Mouse (Mus musculus) spleen, postnatal 10 days (tissue): ENCODE measurements around the gene Prnp.

Experiments
- DNase-seq, 2 experiments: peaks; one replicate each; pipeline ENCODE4 v3.0.0; 2021 to 2022; ENCODE audit warnings: low spot score in 2 of 2

Prnp gene

GRCm38 (mm10) chr2:131909683-131910572, at the start of gene Prnp, which contains the start of gene Prn:
Gene Prnp (plus strand): TSS chr2:131909928.
Gene Prn (plus strand): TSS chr2:131909957.
- peak; percentile 91 to 97 for DNase-seq

GRCm38 (mm10) chr2:131862617-131863275, 47.0 kb upstream of the Prnp start:
- DNase-seq, result no peak

GRCm38 (mm10) chr2:131863472-131863871, 46.3 kb upstream of the Prnp start:
- DNase-seq, result no peak

GRCm38 (mm10) chr2:131864262-131864796, 45.4 kb upstream of the Prnp start:
- no peak for DNase-seq

GRCm38 (mm10) chr2:131866676-131867075, 43.1 kb upstream of the Prnp start:
- DNase-seq, result no peak

GRCm38 (mm10) chr2:131868983-131869382, 40.7 kb upstream of the Prnp start:
- no peak for DNase-seq

GRCm38 (mm10) chr2:131873376-131873775, 36.4 kb upstream of the Prnp start:
- DNase-seq, result no peak

- no peak for DNase-seq
These were observed 33.0 kb upstream of the Prnp start for GRCm38 (mm10) chr2:131876551-131877265.

- no peak for DNase-seq
These were observed 28.0 kb upstream of the Prnp start for GRCm38 (mm10) chr2:131881766-131882165.

GRCm38 (mm10) chr2:131883136-131883535, 26.6 kb upstream of the Prnp start:
- DNase-seq, result no peak

- no peak for DNase-seq
These were observed 23.1 kb upstream of the Prnp start for GRCm38 (mm10) chr2:131886503-131887160.

GRCm38 (mm10) chr2:131888233-131888632, 21.5 kb upstream of the Prnp start:
- DNase-seq, result no peak

GRCm38 (mm10) chr2:131892534-131892933, 17.2 kb upstream of the Prnp start:
- no peak for DNase-seq

- no peak for DNase-seq
These were observed 14.6 kb upstream of the Prnp start for GRCm38 (mm10) chr2:131895106-131895505.

GRCm38 (mm10) chr2:131896011-131896410, 13.7 kb upstream of the Prnp start:
- DNase-seq, result no peak

- no peak for DNase-seq
These were observed 12.2 kb upstream of the Prnp start for GRCm38 (mm10) chr2:131897336-131898109.

- no peak for DNase-seq
These were observed 7.3 kb upstream of the Prnp start for GRCm38 (mm10) chr2:131902423-131902822.

GRCm38 (mm10) chr2:131902867-131903266, 6.9 kb upstream of the Prnp start:
- no peak for DNase-seq

- peak in 1 of 2 experiments; percentile 40 for DNase-seq
These were observed 4.7 kb upstream of the Prnp start for GRCm38 (mm10) chr2:131905025-131905424.

- no peak for DNase-seq
These were observed 4.0 kb upstream of the Prnp start for GRCm38 (mm10) chr2:131905776-131906175.

- no peak for DNase-seq
These were observed 3.5 kb upstream of the Prnp start for GRCm38 (mm10) chr2:131906266-131906665.
